Mouse (Mus musculus) MEL (cell line): ENCODE measurements around the gene Lrrc26.

Source experiments
- CTCF ChIP-seq, 3 experiments: IDR thresholded peaks in 2 of 3; conservative IDR thresholded peaks in 1 of 3; 2 replicates each; pipeline ENCODE4 v1.5.1; 2011 to 2012; ENCODE audit warnings: low read length in 3 of 3, low read depth in 2 of 3, mild to moderate bottlenecking in 2 of 3, improper control_type of control experiment in 1 of 3, inconsistent platforms in 1 of 3, mixed read lengths in 1 of 3, moderate library complexity in 1 of 3; ENCODE audit not compliant: control insufficient read depth in 1 of 3, insufficient read depth in 1 of 3, poor library complexity in 1 of 3, severe bottlenecking in 1 of 3
- EP300 ChIP-seq, 2 experiments: IDR thresholded peaks; 2 replicates each; pipeline ENCODE4 v1.6.1; 2011; ENCODE audit warnings: improper control_type of control experiment in 2 of 2, low read length in 2 of 2, low read depth in 1 of 2, mild to moderate bottlenecking in 1 of 2
- ETS1 ChIP-seq: IDR thresholded peaks from 2 replicates; pipeline ENCODE4 v1.6.1; 2012; ENCODE audit warnings: low read depth, mild to moderate bottlenecking, inconsistent platforms, low read length, improper control_type of control experiment, moderate library complexity
- GATA1 ChIP-seq: IDR thresholded peaks from 2 replicates; pipeline ENCODE4 v1.6.1; 2011; ENCODE audit warnings: low read depth, low read length, improper control_type of control experiment
- HCFC1 ChIP-seq: IDR thresholded peaks from 2 replicates; pipeline ENCODE4 v1.6.1; 2012; ENCODE audit warnings: low read depth, mild to moderate bottlenecking, inconsistent platforms, low read length, improper control_type of control experiment, moderate library complexity
- KAT2A ChIP-seq: conservative IDR thresholded peaks from 2 replicates; pipeline ENCODE4 v1.6.1; 2012; ENCODE audit warnings: low read depth, low read length, improper control_type of control experiment, inconsistent platforms
- MAFK ChIP-seq: IDR thresholded peaks from 2 replicates; pipeline ENCODE4 v1.6.1; 2011; ENCODE audit warnings: low read depth, mild to moderate bottlenecking, low read length, improper control_type of control experiment, borderline replicate concordance
- POLR2A ChIP-seq, 2 experiments: IDR thresholded peaks; 2 replicates each; pipeline ENCODE4 v1.6.1; 2011 to 2012; ENCODE audit warnings: low read length in 2 of 2, mild to moderate bottlenecking in 2 of 2, control low read depth in 1 of 2, improper control_type of control experiment in 1 of 2, low read depth in 1 of 2, moderate library complexity in 1 of 2; ENCODE audit not compliant: control insufficient read depth in 1 of 2, insufficient read depth in 1 of 2, poor library complexity in 1 of 2
- SIN3A ChIP-seq: IDR thresholded peaks from 2 replicates; pipeline ENCODE4 v1.6.1; 2012; ENCODE audit warnings: low read length, improper control_type of control experiment, inconsistent platforms
- TAL1 ChIP-seq: IDR thresholded peaks from 2 replicates; pipeline ENCODE4 v1.6.1; 2012; ENCODE audit warnings: mild to moderate bottlenecking, inconsistent platforms, low read length, moderate library complexity, mixed read lengths
- ZC3H11A ChIP-seq: IDR thresholded peaks from 2 replicates; pipeline ENCODE4 v1.6.1; 2012; ENCODE audit warnings: low read depth, mild to moderate bottlenecking, inconsistent platforms, low read length, improper control_type of control experiment

DNA sequence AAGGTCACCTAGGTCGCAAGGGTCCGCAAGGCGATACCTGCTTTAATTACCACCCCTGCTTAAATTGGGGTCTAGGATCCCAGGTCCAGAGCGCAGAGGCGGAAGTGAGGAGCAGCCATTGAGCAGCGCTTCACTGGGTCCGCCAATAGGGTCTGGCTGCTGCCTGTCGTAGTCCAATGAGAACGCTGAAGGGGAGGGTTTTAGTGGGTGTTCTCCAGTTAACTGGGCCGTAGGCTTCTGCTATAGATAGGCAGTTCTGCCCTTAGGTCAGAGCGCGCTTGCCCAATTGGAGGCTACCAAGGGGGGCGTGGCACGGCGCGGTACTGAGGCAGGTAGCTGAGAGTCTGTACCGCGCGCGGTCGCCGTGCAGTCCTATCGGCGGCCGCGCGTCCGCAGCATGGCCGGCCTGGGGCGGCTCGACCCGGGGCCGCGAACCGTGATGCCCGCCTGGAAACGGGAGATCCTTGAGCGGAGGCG is 27.4 kb upstream of the Lrrc26 start, which contains the start of gene Tprn:
- no peak for TF ChIP-seq EP300 (IDR thresholded peaks at IDR 0.05; ENCODE audit: low read depth in 1 of 2, low read length in 2 of 2)
- TF ChIP-seq POLR2A (IDR thresholded peaks at IDR 0.05; ENCODE audit: control insufficient read depth in 1 of 2, insufficient read depth in 1 of 2, low read depth in 1 of 2, low read length in 2 of 2, poor library complexity in 1 of 2), result peak; percentile 90 to 93
- TF ChIP-seq CTCF (IDR thresholded peaks at IDR 0.05 in 2 of 3, conservative IDR thresholded peaks at IDR 0.05 in 1 of 3; ENCODE audit: control insufficient read depth in 1 of 3, insufficient read depth in 1 of 3, low read depth in 2 of 3, low read length in 3 of 3, poor library complexity in 1 of 3, severe bottlenecking in 1 of 3), result no peak
- peak; percentile 50; the same call in 1 of the 2 replicates for TF ChIP-seq GATA1
- TF ChIP-seq SIN3A, result peak; percentile 84
- TF ChIP-seq KAT2A, result peak; percentile 66
- no peak for TF ChIP-seq ETS1
- no peak for TF ChIP-seq MAFK
- TF ChIP-seq TAL1, result no peak
- peak; percentile 86 for TF ChIP-seq HCFC1
- no peak for TF ChIP-seq ZC3H11A
